Mouse (Mus musculus): ENCODE data around the gene Fscn1. TPM values are rescaled to one million over a fixed set of nuclear protein-coding genes. Genes with fewer than 3 reads are reported as not detected.
A peak's percentile ranks its signal among the peaks of the same experiment; 100 is the strongest.

Gene Fscn1
- polyA plus RNA-seq, 1 experiment from 2014 or later, result 520 TPM

DNA sequence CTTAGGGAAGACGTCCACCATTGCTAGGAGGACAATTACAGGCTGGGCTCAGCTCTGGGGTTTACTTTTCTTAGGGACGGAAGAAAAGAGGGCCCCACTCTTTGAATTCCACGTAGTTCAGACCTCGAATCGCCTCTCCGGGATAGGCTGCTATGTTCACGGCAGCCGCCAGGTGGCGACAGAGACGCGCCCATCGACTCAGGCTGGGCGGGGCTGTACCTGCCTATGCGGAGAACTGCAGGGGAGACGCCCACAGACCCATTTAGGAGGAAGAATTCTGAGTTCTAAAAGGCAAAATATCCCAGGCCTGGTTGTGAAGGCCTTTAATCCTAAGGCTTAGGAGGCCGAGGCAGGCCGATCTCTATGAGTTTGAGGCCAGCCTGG lies 23.8 kb upstream of the Fscn1 start:
- Histone ChIP-seq H3K9ac (replicated peaks; ENCODE audit: low read length) (peak overlapping the region; percentile 4; the same call in 1 of the 2 replicates), H3K4me3 (ENCODE audit: low read depth, low read length) (no peak overlapping the region), H3K36me3 (replicated peaks; ENCODE audit: control insufficient read depth, insufficient read depth, low read depth, low read length) (no peaks in the 10 kb centered on the region), H3K27me3 (ENCODE audit: control insufficient read depth, insufficient read depth, low read length) (no peaks in the 10 kb centered on the region), H3K4me1 (ENCODE audit: control insufficient read depth, insufficient read depth, low read length) (no peaks in the 10 kb centered on the region), H3K4me2 (ENCODE audit: low read depth, low read length) (peak overlapping the region; percentile 24; the same call in 1 of the 2 replicates), H3K27ac (replicated peaks; ENCODE audit: low read depth, low read length) (no peak overlapping the region), H3K9me3 (replicated peaks; ENCODE audit: control insufficient read depth, low read length) (no peaks in the 10 kb centered on the region)
- WGBS, result 4% methylated on average over 17 of the region's 17 CpGs
- ATAC-seq (replicated peaks; ENCODE audit: insufficient number of reproducible peaks, low FRiP score, low TSS enrichment, low read depth), result peak; percentile 34; the same call in 1 of the 2 replicates
- peak; percentile 86 for DNase-seq (ENCODE audit: low spot score)

DNA sequence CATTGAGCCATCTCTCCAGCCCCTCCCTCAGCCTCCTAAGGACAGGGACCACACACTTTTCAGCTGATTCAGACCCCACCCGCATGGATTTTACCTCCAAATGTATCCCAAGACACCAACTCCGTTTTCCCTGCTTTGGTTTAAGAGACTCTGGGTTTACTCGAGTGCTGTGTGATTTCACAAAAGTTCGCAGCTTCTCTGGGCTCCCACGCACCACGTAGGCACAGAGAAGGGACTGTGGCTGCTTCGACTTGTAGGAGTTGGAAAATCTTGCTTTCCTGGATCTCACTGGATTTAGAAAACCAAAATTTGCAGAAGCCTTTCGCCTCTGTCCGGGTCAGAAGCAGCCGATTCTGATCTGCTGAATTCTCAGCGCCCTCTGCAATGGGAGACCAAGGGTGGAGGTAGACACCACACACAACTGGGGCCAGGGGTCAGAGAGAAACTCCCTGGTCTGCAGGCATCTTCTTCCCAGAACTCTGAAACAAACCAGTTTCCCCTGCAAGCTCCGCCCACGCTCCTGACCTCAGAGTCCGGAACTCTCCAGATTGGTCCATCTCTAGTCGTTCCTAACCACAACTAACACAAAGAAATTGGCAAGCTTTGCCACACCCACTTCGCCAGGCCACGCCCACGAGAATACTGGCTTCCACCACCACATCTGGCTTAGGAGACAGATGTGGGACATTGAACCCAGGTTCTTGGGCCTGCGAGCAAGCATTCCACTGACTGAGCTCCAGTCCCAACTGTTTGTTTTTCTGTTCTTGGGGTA lies 22.0 kb upstream of the Fscn1 start:
- 38% methylated on average over 19 of the region's 19 CpGs for WGBS
- Histone ChIP-seq H3K36me3 (replicated peaks; ENCODE audit: control insufficient read depth, insufficient read depth, low read depth, low read length) (no peaks in the 10 kb centered on the region), H3K4me2 (ENCODE audit: low read depth, low read length) (no peak overlapping the region), H3K4me1 (ENCODE audit: control insufficient read depth, insufficient read depth, low read length) (no peaks in the 10 kb centered on the region), H3K27me3 (ENCODE audit: control insufficient read depth, insufficient read depth, low read length) (no peaks in the 10 kb centered on the region), H3K4me3 (ENCODE audit: low read depth, low read length) (no peak overlapping the region), H3K27ac (replicated peaks; ENCODE audit: low read depth, low read length) (no peak overlapping the region), H3K9me3 (replicated peaks; ENCODE audit: control insufficient read depth, low read length) (no peaks in the 10 kb centered on the region), H3K9ac (replicated peaks; ENCODE audit: low read length) (no peak overlapping the region; the same call in 1 of the 2 replicates)
- ATAC-seq (replicated peaks; ENCODE audit: insufficient number of reproducible peaks, low FRiP score, low TSS enrichment, low read depth) (no peak), DNase-seq (ENCODE audit: low spot score) (peak; percentile 78)

DNA sequence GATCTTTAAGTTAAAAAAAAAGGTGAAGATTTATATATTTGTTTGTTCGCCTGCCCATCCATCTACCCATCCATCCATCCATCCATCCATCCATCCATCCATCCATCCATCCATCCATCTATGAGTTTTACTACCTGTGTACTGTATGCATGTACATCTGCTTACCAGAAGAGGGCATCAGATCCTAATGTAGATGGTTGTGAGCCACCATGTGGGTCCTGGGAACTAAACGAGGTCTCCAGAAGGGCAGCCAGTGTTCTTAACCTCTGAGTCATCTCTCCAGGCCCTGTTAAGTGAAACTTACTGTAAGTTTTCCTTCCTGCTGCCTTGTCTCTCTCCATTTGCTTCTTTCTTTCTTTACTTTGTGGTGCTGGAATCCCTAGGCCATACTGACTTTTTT lies 19.8 kb upstream of the Fscn1 start:
- Histone ChIP-seq H3K4me3 (ENCODE audit: low read depth, low read length) (no peak overlapping the region), H3K4me2 (ENCODE audit: low read depth, low read length) (no peak overlapping the region), H3K9me3 (replicated peaks; ENCODE audit: control insufficient read depth, low read length) (no peaks in the 10 kb centered on the region), H3K4me1 (ENCODE audit: control insufficient read depth, insufficient read depth, low read length) (no peaks in the 10 kb centered on the region), H3K27me3 (ENCODE audit: control insufficient read depth, insufficient read depth, low read length) (no peaks in the 10 kb centered on the region), H3K9ac (replicated peaks; ENCODE audit: low read length) (no peak overlapping the region), H3K27ac (replicated peaks; ENCODE audit: low read depth, low read length) (no peak overlapping the region), H3K36me3 (replicated peaks; ENCODE audit: control insufficient read depth, insufficient read depth, low read depth, low read length) (no peaks in the 10 kb centered on the region)
- no peak for DNase-seq (ENCODE audit: low spot score)
- 68% methylated on average over 2 of the region's 2 CpGs for WGBS
- ATAC-seq (replicated peaks; ENCODE audit: insufficient number of reproducible peaks, low FRiP score, low TSS enrichment, low read depth), result no peak

DNA sequence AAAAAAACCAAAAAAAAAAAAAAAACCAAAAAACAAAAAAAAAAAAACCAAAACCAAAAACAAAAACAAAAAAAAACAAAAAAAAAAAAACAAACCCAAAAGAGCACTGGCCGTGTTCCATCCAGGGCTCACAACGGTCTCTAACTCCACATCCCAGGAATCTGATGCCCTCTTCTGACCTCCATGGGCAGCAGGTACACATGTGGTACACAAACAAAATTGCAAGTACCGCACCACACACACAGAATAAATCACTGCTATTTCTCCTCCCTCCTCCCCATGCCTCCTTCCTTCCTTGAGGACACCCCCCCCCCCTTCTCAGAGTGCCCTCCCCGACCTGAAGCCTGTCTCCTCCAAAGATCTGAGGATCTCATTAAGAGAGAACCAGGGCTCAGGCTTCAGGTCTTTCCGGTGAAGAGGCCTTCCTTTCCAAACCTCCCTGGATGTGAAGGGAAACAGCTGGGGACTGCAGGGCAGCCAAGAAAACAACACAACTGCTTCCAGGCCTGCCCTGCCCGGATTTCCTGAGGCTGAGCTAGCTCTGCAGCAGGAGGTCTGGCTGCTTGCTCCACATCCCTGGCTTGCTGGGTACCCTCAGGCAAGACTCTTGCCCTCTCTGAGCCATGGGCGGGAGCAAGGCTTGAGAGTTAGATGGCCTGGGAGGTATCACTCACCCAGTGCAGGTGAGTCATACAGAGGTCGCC lies 15.0 kb upstream of the Fscn1 start:
- Histone ChIP-seq H3K36me3 (replicated peaks; ENCODE audit: control insufficient read depth, insufficient read depth, low read depth, low read length) (no peaks in the 10 kb centered on the region), H3K4me1 (ENCODE audit: control insufficient read depth, insufficient read depth, low read length) (no peaks in the 10 kb centered on the region), H3K27me3 (ENCODE audit: control insufficient read depth, insufficient read depth, low read length) (no peaks in the 10 kb centered on the region), H3K27ac (replicated peaks; ENCODE audit: low read depth, low read length) (no peak overlapping the region), H3K4me3 (ENCODE audit: low read depth, low read length) (no peak overlapping the region), H3K4me2 (ENCODE audit: low read depth, low read length) (no peak overlapping the region), H3K9ac (replicated peaks; ENCODE audit: low read length) (no peak overlapping the region), H3K9me3 (replicated peaks; ENCODE audit: control insufficient read depth, low read length) (no peaks in the 10 kb centered on the region)
- DNase-seq (ENCODE audit: low spot score) (peak; percentile 51), ATAC-seq (replicated peaks; ENCODE audit: insufficient number of reproducible peaks, low FRiP score, low TSS enrichment, low read depth) (peak; percentile 36; the same call in 1 of the 2 replicates)
- WGBS, result 42% methylated on average over 8 of the region's 8 CpGs

DNA sequence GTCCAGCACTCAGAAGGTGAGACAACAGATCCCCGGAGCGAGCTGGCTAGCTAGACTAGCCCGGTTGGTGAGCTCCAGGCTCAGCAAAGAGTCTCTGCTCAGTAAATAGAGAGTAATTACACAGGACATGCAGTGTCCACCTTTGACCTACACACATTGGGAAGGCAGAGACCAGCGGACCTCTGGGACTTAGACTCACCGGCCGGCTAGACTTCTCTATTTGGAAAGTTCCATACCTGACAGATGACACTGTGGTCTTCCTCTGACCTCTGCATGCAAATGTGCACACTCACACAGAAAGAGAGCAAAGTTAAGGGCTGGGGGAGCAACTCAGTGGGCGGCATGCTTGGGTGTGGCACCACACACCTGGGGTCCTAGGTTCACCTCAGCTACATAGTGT lies 12.7 kb upstream of the Fscn1 start:
- Histone ChIP-seq H3K27me3 (ENCODE audit: control insufficient read depth, insufficient read depth, low read length) (no peaks in the 10 kb centered on the region), H3K36me3 (replicated peaks; ENCODE audit: control insufficient read depth, insufficient read depth, low read depth, low read length) (no peaks in the 10 kb centered on the region), H3K27ac (replicated peaks; ENCODE audit: low read depth, low read length) (no peak overlapping the region), H3K4me2 (ENCODE audit: low read depth, low read length) (no peak overlapping the region), H3K4me3 (ENCODE audit: low read depth, low read length) (no peak overlapping the region), H3K9me3 (replicated peaks; ENCODE audit: control insufficient read depth, low read length) (no peaks in the 10 kb centered on the region), H3K9ac (replicated peaks; ENCODE audit: low read length) (no peak overlapping the region), H3K4me1 (ENCODE audit: control insufficient read depth, insufficient read depth, low read length) (no peaks in the 10 kb centered on the region)
- DNase-seq (ENCODE audit: low spot score) (no peak), ATAC-seq (replicated peaks; ENCODE audit: insufficient number of reproducible peaks, low FRiP score, low TSS enrichment, low read depth) (no peak)
- WGBS, result 47% methylated on average over 7 of the region's 7 CpGs

DNA sequence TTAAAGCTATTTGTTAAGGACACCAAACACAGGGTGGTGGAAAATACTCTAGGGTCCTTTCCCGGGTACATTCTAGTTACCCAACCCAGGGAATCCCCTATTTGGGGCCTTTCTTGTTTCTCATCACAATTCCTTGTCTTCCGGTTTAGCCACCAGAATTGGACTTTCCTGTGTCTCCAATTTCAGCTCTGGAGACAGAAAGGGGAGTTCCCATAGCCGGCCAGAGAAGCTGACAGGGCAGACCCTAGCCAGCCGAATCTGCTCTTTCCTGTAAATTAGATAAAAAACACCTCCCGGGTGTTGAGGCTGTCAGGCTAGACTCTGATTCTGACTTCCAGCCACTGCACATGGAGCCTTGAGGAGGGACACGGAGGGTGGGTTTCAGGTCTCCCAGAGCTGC lies 10.6 kb upstream of the Fscn1 start:
- Histone ChIP-seq H3K9ac (replicated peaks; ENCODE audit: low read length) (no peak overlapping the region), H3K4me3 (ENCODE audit: low read depth, low read length) (no peak overlapping the region), H3K9me3 (replicated peaks; ENCODE audit: control insufficient read depth, low read length) (no peaks in the 10 kb centered on the region), H3K27ac (replicated peaks; ENCODE audit: low read depth, low read length) (no peak overlapping the region), H3K4me1 (ENCODE audit: control insufficient read depth, insufficient read depth, low read length) (no peaks in the 10 kb centered on the region), H3K4me2 (ENCODE audit: low read depth, low read length) (no peak overlapping the region), H3K36me3 (replicated peaks; ENCODE audit: control insufficient read depth, insufficient read depth, low read depth, low read length) (no peaks in the 10 kb centered on the region), H3K27me3 (ENCODE audit: control insufficient read depth, insufficient read depth, low read length) (no peaks in the 10 kb centered on the region)
- 30% methylated on average over 6 of the region's 6 CpGs for WGBS
- ATAC-seq (replicated peaks; ENCODE audit: insufficient number of reproducible peaks, low FRiP score, low TSS enrichment, low read depth) (no peak), DNase-seq (ENCODE audit: low spot score) (peak; percentile 24)

DNA sequence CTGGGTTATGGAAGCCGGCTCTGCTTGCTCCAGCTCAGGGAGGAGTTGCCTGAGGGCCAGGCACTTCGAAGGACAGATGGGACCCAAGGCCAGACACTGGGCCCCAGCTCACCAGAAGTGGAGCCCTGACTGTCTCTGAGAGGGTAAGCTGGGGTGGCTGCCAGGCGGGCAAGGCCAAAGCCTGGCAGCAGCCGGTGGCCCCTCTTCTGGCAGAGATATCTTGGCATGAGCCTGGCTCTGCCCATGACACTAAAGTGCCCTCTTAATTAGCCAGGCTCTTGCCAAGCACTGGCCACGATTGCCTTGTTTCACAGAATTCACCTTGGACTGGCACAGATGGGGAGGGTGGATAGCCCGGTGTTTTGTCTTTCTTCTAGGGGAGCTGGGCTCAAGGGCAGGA lies 9.7 kb upstream of the Fscn1 start:
- H3K4me2 ChIP-seq (ENCODE audit: low read depth, low read length), result no peak overlapping the region
- 78% methylated on average over 6 of the region's 6 CpGs for WGBS
- H3K36me3 ChIP-seq (replicated peaks; ENCODE audit: control insufficient read depth, insufficient read depth, low read depth, low read length), result no peaks in the 10 kb centered on the region
- H3K27me3 ChIP-seq (ENCODE audit: control insufficient read depth, insufficient read depth, low read length), result no peaks in the 10 kb centered on the region
- H3K4me1 ChIP-seq (ENCODE audit: control insufficient read depth, insufficient read depth, low read length), result no peaks in the 10 kb centered on the region
- DNase-seq (ENCODE audit: low spot score) (no peak), ATAC-seq (replicated peaks; ENCODE audit: insufficient number of reproducible peaks, low FRiP score, low TSS enrichment, low read depth) (no peak)
- H3K9ac ChIP-seq (replicated peaks; ENCODE audit: low read length), result no peak overlapping the region
- no peaks in the 10 kb centered on the region for H3K9me3 ChIP-seq (replicated peaks; ENCODE audit: control insufficient read depth, low read length)
- no peak overlapping the region for H3K27ac ChIP-seq (replicated peaks; ENCODE audit: low read depth, low read length)
- H3K4me3 ChIP-seq (ENCODE audit: low read depth, low read length), result no peak overlapping the region

DNA sequence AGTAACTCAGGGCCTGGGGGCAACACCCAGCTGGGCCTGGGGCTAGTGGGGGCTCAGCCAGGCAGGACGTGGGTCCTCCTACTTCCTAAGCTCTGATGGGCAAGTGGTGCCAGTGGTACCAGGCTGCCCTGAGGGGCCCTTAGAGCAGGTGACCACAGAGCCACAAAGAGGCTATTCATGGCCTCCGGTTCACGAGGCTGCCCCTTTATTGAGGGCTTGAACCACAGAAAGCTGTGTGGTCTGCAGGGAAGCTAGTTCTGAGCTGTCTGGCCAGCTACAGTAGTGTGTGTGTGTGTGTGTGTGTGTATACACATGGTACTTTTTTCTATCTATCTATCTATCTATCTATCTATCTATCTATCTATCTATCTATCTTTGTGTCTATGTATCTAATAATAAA lies 6.5 kb upstream of the Fscn1 start:
- no peak overlapping the region for H3K9ac ChIP-seq (replicated peaks; ENCODE audit: low read length)
- H3K27ac ChIP-seq (replicated peaks; ENCODE audit: low read depth, low read length), result no peak overlapping the region
- ATAC-seq (replicated peaks; ENCODE audit: insufficient number of reproducible peaks, low FRiP score, low TSS enrichment, low read depth) (no peak), DNase-seq (ENCODE audit: low spot score) (no peak)
- no peaks in the 10 kb centered on the region for H3K4me1 ChIP-seq (ENCODE audit: control insufficient read depth, insufficient read depth, low read length)
- no peak overlapping the region for H3K4me3 ChIP-seq (ENCODE audit: low read depth, low read length)
- H3K9me3 ChIP-seq (replicated peaks; ENCODE audit: control insufficient read depth, low read length), result no peaks in the 10 kb centered on the region
- no peak overlapping the region for H3K4me2 ChIP-seq (ENCODE audit: low read depth, low read length)
- H3K27me3 ChIP-seq (ENCODE audit: control insufficient read depth, insufficient read depth, low read length), result no peaks in the 10 kb centered on the region
- H3K36me3 ChIP-seq (replicated peaks; ENCODE audit: control insufficient read depth, insufficient read depth, low read depth, low read length), result no peaks in the 10 kb centered on the region
- 34% methylated on average over 3 of the region's 3 CpGs for WGBS
